9 mouse cellular contexts compared by ENCODE assay signal in genomic region chr8:110950065-110950484, GRCm38 (mm10). TPM values are rescaled to one million over a fixed set of nuclear protein-coding genes. Genes with fewer than 3 reads are reported as not detected.
DNase-seq lines count a peak whose midpoint lies in the region; TF ChIP-seq lines count a peak whose summit lies in the region.
"Had no signal": no experiment of that assay in that cellular context is flagged by ENCODE, and none has a peak within 500 bp of the region (broad histone marks: within the 10 kb centered on the region; RNA-seq: fewer than 3 reads in every experiment).

No protein-coding gene starts in this region.

- DNase-seq in cerebellum, adult 2 months: peak in 1 of 2 experiments; percentile 47
- no peak for DNase-seq in cerebellum, adult 9-11 months
- peak; percentile 59 to 65 for DNase-seq in spleen, adult 18-20 months
- DNase-seq in spleen, adult 12 weeks (ENCODE audit: low spot score): no peak
- DNase-seq in kidney, postnatal 10 days: peak; percentile 53
- DNase-seq in skeletal muscle tissue, adult 2 months (ENCODE audit: low read depth, low spot score): peak; percentile 64
- DNase-seq in adipocyte (ENCODE audit: low spot score): no peak
- no peak for DNase-seq in layer of hippocampus, adult 11-12 months (ENCODE audit: low spot score)

- WGBS in cerebellum, adult 2 months: 40% methylated on average over 17 of the region's 17 CpGs

- H3K27ac ChIP-seq in cerebellum, adult 2 months (ENCODE audit: insufficient read depth, low read length): peak overlapping the region; percentile 63
- H3K27ac ChIP-seq: liver, embryonic 15.5 days had no signal

- no peak for TF ChIP-seq CTCF in cerebellum, adult 2 months (IDR thresholded peaks at IDR 0.05; ENCODE audit: borderline replicate concordance, insufficient read depth, low read depth, low read length)

- peaks cover 29% of the 10 kb centered on the region for H3K4me1 ChIP-seq in cerebellum, adult 2 months (ENCODE audit: control insufficient read depth, insufficient read depth, low read length)

- H3K4me3 ChIP-seq in cerebellum, adult 2 months (replicated peaks; ENCODE audit: insufficient read depth, low read depth, low read length): no peak overlapping the region
- H3K4me3 ChIP-seq: liver, embryonic 15.5 days had no signal

- no peaks in the 10 kb centered on the region for H3K27me3 ChIP-seq in cerebellum, adult 2 months (ENCODE audit: control insufficient read depth, insufficient read depth, low read length)
- H3K27me3 ChIP-seq: liver, embryonic 15.5 days had no signal

- TF ChIP-seq POLR2A in cerebellum, adult 2 months (IDR thresholded peaks at IDR 0.05; ENCODE audit: borderline replicate concordance, insufficient read depth, low read length): no peak

RNA-seq across cellular contexts. Expression of gene St3gal2, which starts 30.4 kb away (rescaled TPM):
- polyA plus RNA-seq in cerebellum, adult 2 months (2012; rRNA removed): 81.1 and 88.6 TPM in 2 replicates

RNA-seq across cellular contexts. Expression of gene Ddx19a, which starts 47.5 kb away (rescaled TPM):
- polyA plus RNA-seq in cerebellum, adult 2 months (2012; rRNA removed): 29.4 and 32.1 TPM in 2 replicates

RNA-seq across cellular contexts. Expression of gene Fuk, which starts 47.8 kb away (rescaled TPM):
- 27.1 and 31.0 TPM in 2 replicates for polyA plus RNA-seq in cerebellum, adult 2 months (2012; rRNA removed)

Comparison
In these comparisons a context has a peak if more than half of its experiments do, and no peak if none do; other contexts are left out.
1. DNase-seq: peak in spleen, adult 18-20 months (2 of 2), kidney, postnatal 10 days (single experiment) and skeletal muscle tissue, adult 2 months (single experiment); none in cerebellum, adult 9-11 months (single experiment), spleen, adult 12 weeks (single experiment), adipocyte (single experiment) and layer of hippocampus, adult 11-12 months (single experiment).